Mouse (Mus musculus): ENCODE measurements around the gene Slc2a1. TPM values are rescaled to one million over a fixed set of nuclear protein-coding genes. Genes with fewer than 3 reads are reported as not detected.
A peak's percentile ranks its signal among the peaks of the same experiment; 100 is the strongest.

The Slc2a1 gene
- polyA plus RNA-seq, 1 experiment from 2014 or later: 129 TPM

DNA sequence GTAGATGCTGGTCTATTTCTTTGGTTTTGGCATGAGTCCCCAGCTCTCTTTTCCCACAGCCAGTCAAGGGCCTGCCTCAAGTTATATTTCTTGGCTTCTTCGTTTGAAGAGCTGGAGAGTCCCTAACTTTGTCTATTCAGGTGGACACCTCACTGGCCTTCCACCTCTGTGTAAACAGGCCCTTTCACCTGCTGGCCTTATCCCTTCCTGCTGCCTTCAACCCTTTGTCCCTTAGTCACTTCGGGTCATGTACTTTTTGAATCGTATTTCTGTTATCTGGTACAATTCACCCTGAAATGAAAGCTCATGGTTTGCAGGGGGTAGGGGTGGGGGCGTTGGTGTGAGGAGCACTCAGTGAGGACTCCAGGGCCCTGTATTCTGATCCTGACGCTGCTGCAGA is 10.8 kb downstream of the Slc2a1 start:
- peaks cover 10% of the 10 kb centered on the region for H3K36me3 ChIP-seq (ENCODE audit: control insufficient read depth, insufficient read depth)
- no peak overlapping the region for H3K4me3 ChIP-seq (ENCODE audit: low read length)
- no peak overlapping the region for H3K4me2 ChIP-seq (ENCODE audit: low read depth, low read length)
- H3K9me3 ChIP-seq (replicated peaks; ENCODE audit: control insufficient read depth, low read length): no peaks in the 10 kb centered on the region
- H3K4me1 ChIP-seq (ENCODE audit: control insufficient read depth, insufficient read depth, low read length): peaks cover 82% of the 10 kb centered on the region
- H3K27me3 ChIP-seq (ENCODE audit: control insufficient read depth, insufficient read depth, low read length): no peaks in the 10 kb centered on the region
- peak overlapping the region; percentile 61 for H3K9ac ChIP-seq (ENCODE audit: low read length)
- ATAC-seq (replicated peaks; ENCODE audit: extremely low read depth, insufficient read depth, low FRiP score): no peak
- WGBS: 52% methylated on average over 5 of the region's 5 CpGs
- H3K27ac ChIP-seq (ENCODE audit: low read length): peak overlapping the region; percentile 94

DNA sequence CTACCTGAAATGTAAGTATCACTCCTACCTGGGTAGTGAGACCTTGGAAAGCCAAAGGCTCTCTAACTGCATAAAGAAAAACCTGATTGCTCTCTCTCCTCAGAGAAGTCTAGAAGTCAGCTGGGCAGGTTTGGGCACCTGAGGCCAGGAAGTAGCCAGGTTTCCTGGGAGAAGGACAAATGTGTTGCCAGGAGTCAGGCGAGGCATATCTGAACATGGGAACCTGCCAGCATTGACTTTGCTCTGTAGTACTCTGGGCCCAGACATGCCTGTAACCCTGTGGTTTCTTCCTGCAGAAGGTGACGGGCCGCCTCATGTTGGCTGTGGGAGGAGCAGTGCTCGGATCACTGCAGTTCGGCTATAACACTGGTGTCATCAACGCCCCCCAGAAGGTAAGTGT is 11.6 kb downstream of the Slc2a1 start:
- no peak for ATAC-seq (replicated peaks; ENCODE audit: extremely low read depth, insufficient read depth, low FRiP score)
- peaks cover 82% of the 10 kb centered on the region for H3K4me1 ChIP-seq (ENCODE audit: control insufficient read depth, insufficient read depth, low read length)
- peak overlapping the region; percentile 94; the same call in 1 of the 2 replicates for H3K27ac ChIP-seq (ENCODE audit: low read length)
- H3K9ac ChIP-seq (ENCODE audit: low read length): no peak overlapping the region
- H3K4me2 ChIP-seq (ENCODE audit: low read depth, low read length): no peak overlapping the region
- H3K4me3 ChIP-seq (ENCODE audit: low read length): no peak overlapping the region
- H3K9me3 ChIP-seq (replicated peaks; ENCODE audit: control insufficient read depth, low read length): no peaks in the 10 kb centered on the region
- no peaks in the 10 kb centered on the region for H3K27me3 ChIP-seq (ENCODE audit: control insufficient read depth, insufficient read depth, low read length)
- 80% methylated on average over 6 of the region's 6 CpGs for WGBS
- H3K36me3 ChIP-seq (ENCODE audit: control insufficient read depth, insufficient read depth): peaks cover 10% of the 10 kb centered on the region

DNA sequence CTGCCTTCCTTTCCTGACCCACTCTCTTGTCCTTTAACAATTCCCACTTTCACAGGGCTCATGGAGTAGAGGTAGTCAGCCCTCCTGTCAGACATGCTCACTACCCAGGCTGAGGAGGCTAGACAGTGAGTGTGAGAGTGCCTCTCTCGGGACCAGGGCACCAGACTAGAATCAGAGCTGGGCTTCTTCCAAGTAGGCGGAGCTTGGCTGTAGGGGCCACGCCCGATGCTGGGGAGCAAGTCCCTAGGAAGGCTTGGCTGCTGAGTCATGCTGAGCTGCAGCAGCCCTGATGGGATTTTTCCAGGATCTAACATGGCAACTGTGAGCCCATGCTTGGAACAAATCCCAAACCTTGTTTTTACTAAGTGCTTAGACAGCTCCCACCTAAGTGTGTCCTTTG is 12.7 kb downstream of the Slc2a1 start:
- 20% methylated on average over 4 of the region's 4 CpGs for WGBS
- Histone ChIP-seq H3K4me3 (ENCODE audit: low read length) (no peak overlapping the region), H3K4me2 (ENCODE audit: low read depth, low read length) (no peak overlapping the region), H3K9ac (ENCODE audit: low read length) (no peak overlapping the region), H3K9me3 (replicated peaks; ENCODE audit: control insufficient read depth, low read length) (no peaks in the 10 kb centered on the region), H3K4me1 (ENCODE audit: control insufficient read depth, insufficient read depth, low read length) (peaks cover 80% of the 10 kb centered on the region), H3K27ac (ENCODE audit: low read length) (peak overlapping the region; percentile 65), H3K36me3 (ENCODE audit: control insufficient read depth, insufficient read depth) (peaks cover 12% of the 10 kb centered on the region), H3K27me3 (ENCODE audit: control insufficient read depth, insufficient read depth, low read length) (no peaks in the 10 kb centered on the region)
- ATAC-seq (replicated peaks; ENCODE audit: extremely low read depth, insufficient read depth, low FRiP score): peak; percentile 50

DNA sequence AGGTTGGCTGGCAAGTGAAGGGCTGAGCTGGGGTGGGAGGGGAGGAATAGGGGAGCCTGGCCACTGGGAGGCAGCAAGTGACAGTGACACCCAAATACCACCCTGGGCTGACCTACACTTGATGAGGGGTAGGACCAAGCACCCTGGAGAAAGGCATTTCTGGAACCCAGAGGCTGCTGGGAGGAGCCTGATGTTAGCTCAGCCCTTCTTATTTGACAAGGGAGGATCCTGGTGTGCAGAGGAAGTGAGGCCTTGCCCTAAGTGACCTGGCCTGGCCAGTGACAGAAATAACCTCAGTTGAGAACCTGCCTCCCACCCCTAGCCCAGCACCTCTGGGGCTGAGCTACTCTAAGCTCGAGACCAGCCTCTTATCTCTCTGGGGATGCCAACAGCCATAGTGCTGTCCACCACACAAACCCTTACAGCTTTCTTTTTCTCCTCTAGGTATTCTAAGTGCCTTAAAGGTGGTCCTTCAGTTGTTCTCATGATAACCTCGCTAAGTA is 16.3 kb downstream of the Slc2a1 start:
- no peaks in the 10 kb centered on the region for H3K9me3 ChIP-seq (replicated peaks; ENCODE audit: control insufficient read depth, low read length)
- H3K4me1 ChIP-seq (ENCODE audit: control insufficient read depth, insufficient read depth, low read length): peaks cover 73% of the 10 kb centered on the region
- H3K27ac ChIP-seq (ENCODE audit: low read length): peak overlapping the region; percentile 55
- 42% methylated on average over 2 of the region's 2 CpGs for WGBS
- ATAC-seq (replicated peaks; ENCODE audit: extremely low read depth, insufficient read depth, low FRiP score): no peak
- peaks cover 12% of the 10 kb centered on the region for H3K36me3 ChIP-seq (ENCODE audit: control insufficient read depth, insufficient read depth)
- H3K27me3 ChIP-seq (ENCODE audit: control insufficient read depth, insufficient read depth, low read length): no peaks in the 10 kb centered on the region
- no peak overlapping the region for H3K4me3 ChIP-seq (ENCODE audit: low read length)
- no peak overlapping the region for H3K4me2 ChIP-seq (ENCODE audit: low read depth, low read length)
- H3K9ac ChIP-seq (ENCODE audit: low read length): no peak overlapping the region

DNA sequence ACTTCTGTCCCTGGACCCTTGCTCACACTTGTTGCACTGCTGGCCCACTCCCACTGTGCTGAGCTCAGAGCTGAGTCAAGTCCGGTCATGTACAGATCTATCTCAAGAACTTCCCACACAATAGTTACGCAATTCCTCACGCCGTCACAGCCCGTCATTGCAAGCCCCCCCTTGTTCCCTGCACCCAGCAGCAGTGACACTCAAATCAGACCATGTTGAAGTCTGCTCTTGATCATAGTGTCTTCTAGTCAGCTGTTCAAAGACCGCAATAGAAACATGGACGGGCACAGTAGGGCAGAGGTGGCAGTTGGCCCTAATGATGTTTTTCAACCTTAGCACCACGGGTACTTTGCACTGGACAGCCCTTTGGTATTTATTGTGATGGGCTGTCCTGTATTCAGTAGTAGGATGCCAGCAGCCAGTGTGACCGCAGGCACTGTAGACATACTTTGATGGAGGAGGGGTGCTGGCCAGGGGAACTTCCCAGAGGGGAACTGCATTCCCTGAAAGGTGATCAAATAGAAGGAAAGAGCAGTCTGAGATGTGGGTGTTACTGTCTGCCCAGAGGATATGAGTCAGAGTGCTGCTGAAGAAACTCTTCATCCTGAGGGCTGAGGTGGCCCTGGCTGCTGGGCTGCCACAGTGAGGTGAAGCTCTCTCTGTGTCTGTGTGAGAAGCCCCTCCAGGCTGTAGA is 17.2 kb downstream of the Slc2a1 start:
- H3K4me3 ChIP-seq (ENCODE audit: low read length): no peak overlapping the region
- ATAC-seq (replicated peaks; ENCODE audit: extremely low read depth, insufficient read depth, low FRiP score): no peak
- peaks cover 10% of the 10 kb centered on the region for H3K36me3 ChIP-seq (ENCODE audit: control insufficient read depth, insufficient read depth)
- no peak overlapping the region for H3K4me2 ChIP-seq (ENCODE audit: low read depth, low read length)
- WGBS: 52% methylated on average over 9 of the region's 9 CpGs
- H3K27me3 ChIP-seq (ENCODE audit: control insufficient read depth, insufficient read depth, low read length): no peaks in the 10 kb centered on the region
- no peaks in the 10 kb centered on the region for H3K9me3 ChIP-seq (replicated peaks; ENCODE audit: control insufficient read depth, low read length)
- no peak overlapping the region; the same call in 1 of the 2 replicates for H3K27ac ChIP-seq (ENCODE audit: low read length)
- peaks cover 64% of the 10 kb centered on the region for H3K4me1 ChIP-seq (ENCODE audit: control insufficient read depth, insufficient read depth, low read length)
- no peak overlapping the region for H3K9ac ChIP-seq (ENCODE audit: low read length)

DNA sequence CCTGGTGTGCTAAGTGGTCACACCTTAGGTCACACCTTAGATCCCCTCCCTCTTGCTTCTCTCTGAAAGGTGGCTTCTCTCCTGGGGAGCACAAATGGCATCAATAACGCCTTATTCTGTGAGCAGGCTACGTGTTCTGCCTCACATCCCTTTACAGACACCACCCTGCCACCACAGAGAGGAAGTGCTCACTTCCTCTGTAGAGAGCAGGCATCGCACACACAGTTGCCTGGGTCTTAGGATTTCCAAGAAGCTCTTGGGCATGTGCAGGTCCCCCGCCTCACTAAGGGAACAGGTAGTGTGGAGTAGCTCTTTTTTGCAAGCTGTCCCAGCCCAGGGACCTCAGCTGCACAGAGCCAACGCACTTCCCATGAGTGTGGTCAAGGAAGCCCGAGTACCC is 18.7 kb downstream of the Slc2a1 start:
- no peak for ATAC-seq (replicated peaks; ENCODE audit: extremely low read depth, insufficient read depth, low FRiP score)
- Histone ChIP-seq H3K9me3 (replicated peaks; ENCODE audit: control insufficient read depth, low read length) (no peaks in the 10 kb centered on the region), H3K27ac (ENCODE audit: low read length) (peak overlapping the region; percentile 46; the same call in 1 of the 2 replicates), H3K4me2 (ENCODE audit: low read depth, low read length) (no peak overlapping the region), H3K4me1 (ENCODE audit: control insufficient read depth, insufficient read depth, low read length) (peaks cover 53% of the 10 kb centered on the region), H3K4me3 (ENCODE audit: low read length) (no peak overlapping the region), H3K9ac (ENCODE audit: low read length) (no peak overlapping the region; the same call in 1 of the 2 replicates), H3K27me3 (ENCODE audit: control insufficient read depth, insufficient read depth, low read length) (no peaks in the 10 kb centered on the region), H3K36me3 (ENCODE audit: control insufficient read depth, insufficient read depth) (peaks cover 9% of the 10 kb centered on the region; the same call in 1 of the 2 replicates)
- WGBS: 56% methylated on average over 6 of the region's 6 CpGs

DNA sequence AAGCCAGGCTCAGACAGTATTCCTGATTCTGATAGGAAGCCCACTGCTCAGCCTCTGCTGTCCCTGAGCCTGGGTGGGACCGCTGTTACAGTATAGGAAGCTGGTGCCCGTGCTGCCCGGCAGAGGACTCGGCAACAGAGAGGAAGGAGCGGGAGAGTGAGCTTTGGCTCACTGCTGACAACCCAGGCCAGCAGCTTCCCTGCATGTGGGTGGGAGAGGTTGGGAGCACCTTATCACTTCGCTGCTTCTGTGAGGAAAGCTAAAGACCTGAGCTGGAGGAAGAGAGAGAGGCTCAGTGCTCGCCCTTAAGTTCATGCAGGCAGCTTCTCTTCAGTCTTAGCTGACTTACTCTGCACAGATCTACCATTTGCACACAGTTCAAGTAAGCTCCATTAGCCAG is 20.0 kb downstream of the Slc2a1 start:
- Histone ChIP-seq H3K9me3 (replicated peaks; ENCODE audit: control insufficient read depth, low read length) (no peaks in the 10 kb centered on the region), H3K9ac (ENCODE audit: low read length) (peak overlapping the region; percentile 41; the same call in 1 of the 2 replicates), H3K27ac (ENCODE audit: low read length) (peak overlapping the region; percentile 25; the same call in 1 of the 2 replicates), H3K4me1 (ENCODE audit: control insufficient read depth, insufficient read depth, low read length) (peaks cover 49% of the 10 kb centered on the region), H3K4me2 (ENCODE audit: low read depth, low read length) (no peak overlapping the region), H3K4me3 (ENCODE audit: low read length) (no peak overlapping the region), H3K27me3 (ENCODE audit: control insufficient read depth, insufficient read depth, low read length) (no peaks in the 10 kb centered on the region), H3K36me3 (ENCODE audit: control insufficient read depth, insufficient read depth) (peaks cover 21% of the 10 kb centered on the region)
- no peak for ATAC-seq (replicated peaks; ENCODE audit: extremely low read depth, insufficient read depth, low FRiP score)
- 41% methylated on average over 7 of the region's 7 CpGs for WGBS

DNA sequence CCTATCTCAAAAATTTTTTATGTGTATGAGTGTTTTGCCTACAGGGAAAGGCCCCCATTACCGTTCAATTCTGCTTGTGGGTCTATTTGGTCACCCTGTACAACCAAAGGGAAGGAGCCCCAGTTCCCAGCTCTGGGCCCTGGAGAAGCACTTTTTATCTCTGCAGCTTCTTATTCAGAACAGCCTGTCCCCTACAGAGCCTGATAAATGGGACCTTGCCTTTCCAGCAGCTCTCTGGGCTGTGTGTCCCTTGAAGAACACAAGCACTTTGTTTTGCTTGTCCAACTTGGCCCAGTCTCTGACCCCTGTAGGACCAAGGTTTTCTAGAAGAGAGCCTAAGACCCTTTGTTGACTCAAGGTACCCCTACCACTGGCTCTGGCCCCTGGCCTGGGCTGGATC is 20.6 kb downstream of the Slc2a1 start:
- H3K9ac ChIP-seq (ENCODE audit: low read length): no peak overlapping the region
- peak overlapping the region; percentile 13; the same call in 1 of the 2 replicates for H3K27ac ChIP-seq (ENCODE audit: low read length)
- H3K9me3 ChIP-seq (replicated peaks; ENCODE audit: control insufficient read depth, low read length): no peaks in the 10 kb centered on the region
- peaks cover 26% of the 10 kb centered on the region for H3K36me3 ChIP-seq (ENCODE audit: control insufficient read depth, insufficient read depth)
- 79% methylated on average over 1 of the region's 1 CpGs for WGBS
- no peak overlapping the region for H3K4me2 ChIP-seq (ENCODE audit: low read depth, low read length)
- no peak overlapping the region for H3K4me3 ChIP-seq (ENCODE audit: low read length)
- H3K4me1 ChIP-seq (ENCODE audit: control insufficient read depth, insufficient read depth, low read length): peaks cover 48% of the 10 kb centered on the region
- no peak for ATAC-seq (replicated peaks; ENCODE audit: extremely low read depth, insufficient read depth, low FRiP score)
- no peaks in the 10 kb centered on the region for H3K27me3 ChIP-seq (ENCODE audit: control insufficient read depth, insufficient read depth, low read length)

DNA sequence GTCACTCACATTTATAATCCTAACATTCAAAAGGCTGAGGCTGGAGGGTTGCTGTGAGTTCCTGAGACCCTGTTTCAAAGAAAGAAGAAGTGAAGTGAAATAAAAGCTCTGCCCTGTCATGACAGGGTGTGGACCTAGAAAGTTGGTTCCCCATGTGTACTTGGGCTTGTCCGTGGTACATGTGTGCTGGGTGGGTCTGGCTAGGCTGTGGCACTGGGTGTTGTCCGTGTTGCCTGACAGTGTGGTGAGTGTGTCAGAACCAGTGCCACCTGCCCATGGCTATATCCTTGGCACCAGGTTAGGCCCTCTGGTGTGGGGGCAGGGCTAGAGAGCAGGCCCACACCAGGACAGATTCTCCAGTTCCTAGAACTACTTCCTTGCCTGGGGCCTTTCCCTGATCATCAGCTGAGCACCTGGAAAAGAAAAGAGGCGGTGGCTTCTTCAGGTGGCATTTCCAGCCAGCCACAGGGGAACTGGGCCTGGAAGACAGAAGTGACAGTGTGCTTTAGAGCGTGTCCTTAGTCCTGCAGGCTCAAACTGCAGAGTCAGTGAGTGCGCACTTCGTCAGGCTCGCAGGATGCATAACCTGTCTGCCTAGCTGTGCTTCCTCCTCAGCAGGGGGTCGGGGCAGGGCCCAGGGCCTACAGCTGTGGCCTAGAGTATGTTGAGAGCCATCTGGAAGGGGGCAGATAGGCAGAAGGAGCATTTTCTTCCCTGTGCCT is 22.8 kb downstream of the Slc2a1 start:
- H3K27ac ChIP-seq (ENCODE audit: low read length): no peak overlapping the region
- no peak overlapping the region for H3K4me3 ChIP-seq (ENCODE audit: low read length)
- 83% methylated on average over 8 of the region's 8 CpGs for WGBS
- no peak overlapping the region for H3K9ac ChIP-seq (ENCODE audit: low read length)
- H3K9me3 ChIP-seq (replicated peaks; ENCODE audit: control insufficient read depth, low read length): no peaks in the 10 kb centered on the region
- ATAC-seq (replicated peaks; ENCODE audit: extremely low read depth, insufficient read depth, low FRiP score): no peak
- no peak overlapping the region for H3K4me2 ChIP-seq (ENCODE audit: low read depth, low read length)
- peaks cover 47% of the 10 kb centered on the region for H3K36me3 ChIP-seq (ENCODE audit: control insufficient read depth, insufficient read depth)
- no peaks in the 10 kb centered on the region for H3K27me3 ChIP-seq (ENCODE audit: control insufficient read depth, insufficient read depth, low read length)
- H3K4me1 ChIP-seq (ENCODE audit: control insufficient read depth, insufficient read depth, low read length): peaks cover 29% of the 10 kb centered on the region

All from heart, embryonic 16.5 days (tissue).